Mouse (Mus musculus) kidney, adult 2 months (tissue): ENCODE data around the gene Saal1.

Experiments used
- CTCF ChIP-seq: fragments of 200-500 bp; conservative IDR thresholded peaks from 2 replicates; pipeline ENCODE4 v1.5.1; 2011; ENCODE audit warnings: low read depth, mild to moderate bottlenecking, control low read depth, low read length, moderate library complexity, mixed read lengths; ENCODE audit not compliant: insufficient read depth, insufficient read length
- POLR2A ChIP-seq: fragments of 200-500 bp; IDR thresholded peaks from one replicate; pipeline ENCODE4 v1.6.1; 2011; ENCODE audit warnings: low read depth, low read length, control low read depth

DNA sequence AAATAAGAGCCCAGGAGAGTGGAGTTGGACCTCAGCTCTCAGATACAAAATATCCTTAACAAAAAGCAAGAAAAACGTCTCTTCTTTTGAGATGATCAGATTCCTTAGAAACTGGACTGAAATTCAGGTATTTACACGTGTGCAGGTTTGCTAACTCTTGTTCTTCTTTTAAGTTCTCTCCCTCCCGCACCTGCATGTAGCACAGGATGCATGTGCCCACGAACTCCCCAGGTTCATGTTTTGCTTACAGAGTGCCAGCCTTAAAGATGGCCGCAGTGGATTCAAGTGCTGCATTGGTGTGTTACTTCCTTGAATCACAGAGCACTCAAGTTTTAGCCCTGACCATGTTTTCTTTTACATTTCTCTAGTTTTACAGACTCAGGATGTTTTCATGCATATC lies 23.7 kb downstream of the Saal1 start:
- no peak for TF ChIP-seq CTCF
- no peak for TF ChIP-seq POLR2A
